Mouse (Mus musculus) cerebellum, adult 8-10 months (tissue): ENCODE data around the gene Hace1.
"Not testable (repeated sequence)": the region's sequence is repeated elsewhere in the genome, so short reads cannot be mapped to it uniquely, and the experiment has no call there.

ENCODE experiments used
- DNase-seq: peaks from one replicate; pipeline ENCODE4 v3.0.0; 2022

Gene Hace1

GRCm38 (mm10) chr10:45577731-45578297 is at the start of gene Hace1:
TSS of gene Hace1 (plus strand) at chr10:45577829.
- peak; percentile 85 for DNase-seq

GRCm38 (mm10) chr10:45537334-45537733 is 40.3 kb upstream of the Hace1 start:
- not testable (repeated sequence) for DNase-seq

- DNase-seq, result no peak
Observed at GRCm38 (mm10) chr10:45542726-45543125, 34.9 kb upstream of the Hace1 start.

GRCm38 (mm10) chr10:45546799-45547198 is 30.8 kb upstream of the Hace1 start:
- no peak for DNase-seq

DNA sequence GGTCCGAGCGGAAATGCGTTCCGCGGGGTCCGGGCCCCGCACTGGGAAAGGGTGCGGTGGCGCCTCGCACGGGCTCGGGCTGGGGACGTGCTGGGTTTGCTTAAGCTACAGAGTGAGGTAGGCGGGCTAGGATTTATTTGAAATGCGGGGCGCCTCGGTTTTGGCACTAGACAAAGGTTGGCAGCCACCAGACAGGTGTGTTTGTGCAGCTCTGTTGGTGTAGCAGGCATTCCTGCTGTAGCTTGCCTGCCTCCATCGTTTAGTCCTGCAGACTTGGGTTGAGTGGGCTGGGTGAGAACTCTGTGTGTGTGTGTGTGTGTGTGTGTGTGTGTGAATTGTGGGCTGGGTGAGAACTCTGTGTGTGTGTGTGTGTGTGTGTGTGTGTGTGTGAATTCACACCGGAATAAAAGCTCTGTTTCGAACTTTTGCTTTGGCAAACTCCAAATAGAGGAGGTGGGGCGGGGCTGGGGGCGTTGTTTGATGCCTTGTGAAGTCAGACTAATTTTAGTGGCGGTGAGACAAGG is 731 bp downstream of the Hace1 start:
- peak; percentile 51 for DNase-seq

DNA sequence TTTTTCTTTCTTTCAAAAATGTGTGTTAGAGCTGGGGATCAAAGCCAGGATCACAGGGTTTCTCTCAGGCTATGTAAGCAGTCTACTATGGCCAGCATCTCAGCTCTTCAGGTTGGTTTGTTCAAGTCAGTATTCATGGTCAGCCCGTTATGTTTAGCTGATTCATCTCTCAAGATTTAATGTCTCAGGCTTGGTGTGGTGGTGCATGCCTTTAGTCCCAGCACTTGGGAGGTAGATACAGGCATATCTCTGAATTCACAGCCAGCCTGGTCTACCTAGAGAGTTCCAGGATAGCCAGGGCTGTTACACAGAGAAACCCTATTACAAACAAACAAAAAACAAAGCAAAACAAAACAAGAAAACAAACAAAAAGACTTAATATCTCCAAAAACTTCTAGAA is 5.7 kb downstream of the Hace1 start:
- DNase-seq, result no peak

DNA sequence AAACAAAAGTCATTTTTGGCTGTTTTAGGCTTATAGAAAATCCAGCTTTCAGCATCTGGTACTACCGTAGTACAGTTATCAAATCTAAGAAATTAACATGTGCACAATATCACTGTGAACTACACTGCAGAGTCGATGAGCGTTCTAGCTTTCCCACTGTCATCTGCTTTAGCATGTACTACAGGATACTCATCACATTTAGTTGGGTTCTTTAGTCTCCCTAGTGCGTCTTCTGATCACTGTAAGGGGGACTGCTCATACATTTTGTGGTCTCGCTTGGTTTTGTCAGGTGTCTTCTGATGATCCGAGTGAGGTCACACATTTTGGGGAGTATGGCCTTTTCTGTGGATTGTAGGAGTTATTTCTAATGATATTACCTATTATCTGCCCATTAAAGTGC is 6.2 kb downstream of the Hace1 start:
- DNase-seq, result no peak

- no peak for DNase-seq
Observed at GRCm38 (mm10) chr10:45584311-45585102, 6.9 kb downstream of the Hace1 start.

GRCm38 (mm10) chr10:45605853-45606252 is 28.2 kb downstream of the Hace1 start:
- DNase-seq, result no peak

GRCm38 (mm10) chr10:45610727-45611126 is 33.1 kb downstream of the Hace1 start:
- no peak for DNase-seq

DNA sequence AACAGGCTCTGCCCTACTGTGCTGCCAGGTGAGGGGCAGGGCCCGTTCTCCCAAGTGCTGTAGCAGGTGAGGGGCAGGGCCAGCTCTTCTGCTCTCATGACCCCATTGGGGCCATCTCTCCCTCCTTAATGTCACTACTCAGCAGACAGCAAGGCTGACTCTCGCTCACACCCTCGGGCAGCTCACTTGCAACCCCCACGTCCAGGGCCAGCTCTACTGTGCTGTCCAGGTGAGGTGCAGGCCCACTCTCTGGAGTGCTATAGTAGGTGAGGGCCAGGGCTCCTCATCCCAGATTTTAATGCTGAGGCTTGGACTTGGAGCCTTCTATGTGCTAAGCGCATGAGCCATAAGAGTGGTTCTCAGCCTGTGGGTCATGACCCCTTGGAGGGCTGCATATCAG is 38.4 kb downstream of the Hace1 start:
- DNase-seq, result no peak

DNA sequence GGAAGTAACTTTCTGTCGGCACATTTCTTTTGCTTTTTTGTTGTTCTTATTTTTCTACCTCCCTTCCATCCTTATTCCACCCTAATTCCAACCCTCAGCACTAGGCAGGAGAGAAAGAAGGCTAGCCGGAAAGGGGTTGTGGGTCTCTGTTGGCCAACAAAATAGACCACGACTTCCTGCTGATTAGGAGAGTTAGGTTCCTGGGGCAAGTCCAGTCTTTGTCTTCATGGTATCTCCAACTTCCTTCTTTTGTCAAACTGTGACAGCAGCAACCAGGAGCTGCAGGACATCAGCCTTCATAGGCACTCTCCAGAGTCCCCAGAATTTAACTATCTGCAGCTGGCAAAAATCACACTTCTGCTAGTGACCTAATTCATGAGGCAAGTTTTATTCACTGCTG is 41.4 kb downstream of the Hace1 start:
- DNase-seq, result no peak

DNA sequence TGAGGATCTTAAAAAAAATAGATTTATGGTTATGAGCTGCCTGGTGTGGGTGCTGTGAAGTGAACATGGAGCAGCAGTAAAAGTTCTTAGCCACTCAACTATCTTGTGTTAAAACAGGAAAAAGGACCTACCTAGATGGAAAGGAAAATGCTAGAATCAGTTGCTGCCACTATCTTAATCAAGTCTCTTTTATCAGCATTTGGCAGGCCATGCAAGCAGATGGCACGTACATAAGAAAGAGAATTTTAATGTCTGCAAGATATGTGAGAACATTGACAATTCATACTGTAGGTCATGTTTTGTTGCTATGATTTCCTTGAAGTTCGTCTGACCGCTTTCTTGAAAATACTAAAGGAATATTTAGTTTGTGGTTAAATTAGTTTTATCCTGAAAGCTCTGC is 54.4 kb downstream of the Hace1 start:
- no peak for DNase-seq

DNA sequence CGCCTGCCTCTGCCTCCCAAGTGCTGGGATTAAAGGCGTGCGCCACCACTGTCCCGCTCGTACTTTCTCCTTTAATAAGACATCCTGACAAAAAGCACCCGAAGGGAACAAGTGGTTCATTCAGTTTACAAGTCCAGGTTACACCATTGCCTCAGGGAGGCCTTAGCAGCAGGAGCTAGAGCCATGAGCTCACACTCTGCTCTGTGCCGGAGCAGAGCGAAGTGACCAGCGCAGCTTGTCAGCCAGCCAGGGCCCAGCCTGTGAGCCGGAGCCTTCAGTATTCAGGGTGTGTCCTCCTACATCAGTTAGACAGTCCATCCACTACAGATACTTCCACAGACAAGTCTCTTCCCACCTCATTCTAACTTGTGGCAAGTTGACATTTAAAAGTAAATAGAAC is 55.0 kb downstream of the Hace1 start:
- peak; percentile 10 for DNase-seq

DNA sequence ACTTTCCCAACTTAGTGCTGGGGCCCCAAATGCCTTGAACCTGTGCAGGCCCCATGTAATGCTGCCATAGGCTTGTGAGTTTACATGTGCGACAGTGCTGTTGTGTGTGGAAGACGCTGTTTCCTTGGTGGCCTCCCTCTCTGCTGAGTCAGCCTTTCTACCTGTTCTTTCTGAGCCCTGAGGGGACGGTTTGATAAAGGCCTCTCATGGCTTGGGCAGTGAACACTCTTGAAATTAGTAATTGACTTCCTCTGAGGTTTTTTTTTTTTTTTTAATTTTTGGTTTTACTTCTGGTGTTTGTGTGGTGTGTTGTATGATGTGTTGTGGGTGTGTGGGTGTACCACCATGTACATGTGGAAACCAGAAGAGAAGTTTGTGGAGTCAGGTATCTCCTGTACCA is 57.6 kb downstream of the Hace1 start:
- DNase-seq, result no peak

DNA sequence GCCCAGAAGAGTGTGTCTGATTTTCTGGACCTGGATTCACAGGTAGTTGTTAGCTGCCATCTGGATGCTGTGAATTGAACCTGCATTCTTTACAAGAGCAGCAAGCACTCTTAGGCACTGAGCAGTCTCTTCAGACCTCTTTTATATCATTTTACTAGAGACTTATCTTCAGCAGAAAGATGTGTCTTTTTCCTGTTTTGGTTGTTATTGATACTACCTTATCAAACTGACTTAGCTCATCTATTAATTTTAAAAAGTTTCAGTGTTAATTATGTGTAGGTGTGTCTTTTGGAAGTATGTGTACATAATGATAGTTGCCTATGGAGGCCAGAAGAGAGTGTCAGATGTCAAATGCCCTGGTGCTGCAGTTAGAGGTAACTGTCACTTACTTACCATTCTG is 62.1 kb downstream of the Hace1 start:
- no peak for DNase-seq

DNA sequence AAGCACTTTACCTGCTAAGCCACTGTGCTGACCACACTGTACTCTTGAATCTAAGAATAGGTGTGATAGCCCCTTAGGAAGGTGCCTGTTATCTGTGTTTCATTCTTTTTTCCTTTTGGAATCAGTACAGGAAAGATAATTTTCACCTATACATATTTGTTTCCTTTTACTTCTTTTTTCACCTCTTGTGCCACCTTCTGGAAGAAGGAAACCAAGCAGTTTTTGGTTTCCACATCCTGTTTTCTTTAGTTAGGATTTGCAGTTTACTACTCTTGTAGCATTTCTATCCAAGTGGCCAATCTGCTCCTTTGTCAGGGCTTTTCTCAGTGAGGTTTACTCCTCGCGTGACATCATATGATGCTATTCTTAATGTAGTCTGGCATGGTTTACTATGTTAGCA is 76.4 kb downstream of the Hace1 start:
- DNase-seq, result no peak

- DNase-seq, result no peak
Observed at GRCm38 (mm10) chr10:45662015-45662414, 84.4 kb downstream of the Hace1 start.

- no peak for DNase-seq
Observed at GRCm38 (mm10) chr10:45668266-45668665, 90.6 kb downstream of the Hace1 start.

DNA sequence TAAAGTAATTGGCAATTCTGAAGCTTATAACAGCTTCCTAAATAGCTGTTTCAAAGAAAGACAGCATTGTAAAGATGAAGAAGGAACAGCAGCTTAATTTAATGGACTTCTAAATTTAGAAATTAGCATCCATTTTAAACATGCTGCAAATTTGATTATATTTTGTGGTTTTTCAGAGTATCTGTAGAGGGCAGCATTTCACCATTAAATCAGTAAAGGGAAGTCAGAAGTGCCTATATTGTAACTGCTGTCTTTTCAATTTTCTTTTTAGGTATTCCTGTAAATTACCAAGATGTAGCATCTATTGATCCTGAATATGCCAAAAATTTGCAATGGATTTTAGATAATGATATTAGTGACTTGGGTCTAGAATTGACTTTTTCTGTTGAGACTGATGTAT is 99.2 kb downstream of the Hace1 start:
- no peak for DNase-seq

- no peak for DNase-seq
Observed at GRCm38 (mm10) chr10:45686191-45686590, 108.6 kb downstream of the Hace1 start.

- peak; percentile 11 for DNase-seq
Observed at GRCm38 (mm10) chr10:45694931-45695330, 117.3 kb downstream of the Hace1 start.

GRCm38 (mm10) chr10:45695522-45695921 is 117.9 kb downstream of the Hace1 start:
- no peak for DNase-seq

DNA sequence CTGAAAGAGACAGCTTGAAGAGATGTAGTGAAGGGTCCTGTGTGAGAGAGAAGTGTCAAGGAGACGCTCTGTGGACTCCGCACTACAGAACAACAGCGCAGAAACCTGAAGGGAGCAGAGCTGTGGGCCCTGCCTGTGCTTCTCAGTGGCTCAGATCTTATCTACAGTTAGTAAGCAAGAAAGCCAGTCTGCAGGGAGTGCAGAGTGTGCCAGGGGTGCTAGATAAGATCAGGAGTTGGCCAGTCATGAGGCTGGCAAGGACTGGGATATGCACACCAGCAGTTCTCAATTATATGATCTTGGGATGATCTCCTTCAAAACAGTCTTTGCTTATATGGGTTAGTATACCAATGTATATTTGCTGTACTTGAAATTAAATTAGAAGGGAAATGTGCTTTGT is 121.3 kb downstream of the Hace1 start:
- no peak for DNase-seq

DNA sequence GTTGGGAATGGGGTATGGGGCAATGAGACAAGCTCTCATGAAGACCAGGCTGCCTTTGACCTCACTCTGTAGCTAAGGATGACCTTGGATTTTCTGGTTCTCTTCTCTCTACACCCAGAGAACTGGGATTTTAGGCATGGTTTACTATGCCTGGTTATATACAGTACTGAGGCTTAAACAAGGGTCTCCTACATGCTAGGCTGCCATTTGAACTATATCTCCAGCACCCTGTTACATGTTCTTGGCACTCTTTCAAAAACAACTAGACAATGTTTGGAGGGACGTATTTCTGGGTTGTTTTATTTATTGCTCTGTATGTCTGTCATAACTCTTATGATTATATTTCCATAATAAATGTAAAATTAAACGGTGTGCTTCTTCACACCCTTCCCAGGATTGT is 129.2 kb downstream of the Hace1 start:
- no peak for DNase-seq
